Mouse (Mus musculus) heart, postnatal 10 days (tissue): ENCODE results near the gene Nos3. TPM values are rescaled to one million over a fixed set of nuclear protein-coding genes. Genes with fewer than 3 reads are reported as not detected.

Source experiments
- DNase-seq, 2 experiments: peaks; one replicate each; pipeline ENCODE4 v3.0.0; 2021
- intact Hi-C: fragments of 180-260 bp; cut with DNase I; formaldehyde crosslinking; loops from one replicate; pipeline ENCODE4 v1.15.1; 2025
- total RNA-seq, 2 experiments: library from RNA; stranded (reverse); gene quantifications; 2 replicates each; pipeline ENCODE4 v1.2.3; 2021

Nos3 gene
- total RNA-seq, 2 experiments from 2014 or later = 44.0 to 44.4 TPM

GRCm38 (mm10) chr5:24366426-24366825 lies 1.8 kb downstream of the Nos3 start:
- intact Hi-C loops = no loop called here

GRCm38 (mm10) chr5:24369767-24370166 lies 5.2 kb downstream of the Nos3 start:
- intact Hi-C loops = no loop called here
- no peak for DNase-seq

More at GRCm38 (mm10) chr5:24366426-24366825, 1.8 kb downstream of the Nos3 start:
- DNase-seq = no peak

GRCm38 (mm10) chr5:24373807-24374206 lies 9.2 kb downstream of the Nos3 start:
- no peak for DNase-seq
- intact Hi-C loops = no loop called here

- intact Hi-C loops = no loop called here
- DNase-seq = peak in 1 of 2 experiments; percentile 63
Observed at GRCm38 (mm10) chr5:24374216-24374615, 9.6 kb downstream of the Nos3 start.

- intact Hi-C loops = no loop called here
- no peak for DNase-seq
Observed at GRCm38 (mm10) chr5:24374666-24375328, 10.2 kb downstream of the Nos3 start.

- DNase-seq = no peak
- intact Hi-C loops = no loop called here
Observed at GRCm38 (mm10) chr5:24378700-24379099, 14.1 kb downstream of the Nos3 start.

GRCm38 (mm10) chr5:24379501-24379900 lies 14.9 kb downstream of the Nos3 start:
- intact Hi-C loops = no loop called here
- DNase-seq = no peak

- intact Hi-C loops = no loop called here
- DNase-seq = no peak
Observed at GRCm38 (mm10) chr5:24380499-24380898, 15.9 kb downstream of the Nos3 start.

- DNase-seq = no peak
- intact Hi-C loops = no loop called here
Observed at GRCm38 (mm10) chr5:24381486-24381885, 16.9 kb downstream of the Nos3 start.

GRCm38 (mm10) chr5:24381988-24382387 lies 17.4 kb downstream of the Nos3 start:
- intact Hi-C loops = no loop called here
- no peak for DNase-seq

- peak; percentile 94 to 95 for DNase-seq
- intact Hi-C loops = no loop called here
Observed at GRCm38 (mm10) chr5:24383026-24383859, 18.6 kb downstream of the Nos3 start.

GRCm38 (mm10) chr5:24384407-24384806 lies 19.8 kb downstream of the Nos3 start:
- intact Hi-C loops = no loop called here
- DNase-seq = peak; percentile 62 to 66

- DNase-seq = no peak
- intact Hi-C loops = no loop called here
Observed at GRCm38 (mm10) chr5:24385374-24385773, 20.8 kb downstream of the Nos3 start.

- no peak for DNase-seq
- intact Hi-C loops = loop anchor here (2.0 kb wide), 1 partner anchor 21 kb away; the partner anchor contains the start of gene Nos3
Observed at GRCm38 (mm10) chr5:24385887-24386550, 21.4 kb downstream of the Nos3 start.

- intact Hi-C loops = loop anchor here (2.0 kb wide), 1 partner anchor 23 kb away; the partner anchor contains the start of gene Nos3
- DNase-seq = peak; percentile 75 to 78
Observed at GRCm38 (mm10) chr5:24387264-24388241, 22.9 kb downstream of the Nos3 start.

GRCm38 (mm10) chr5:24388246-24388915 lies 23.8 kb downstream of the Nos3 start:
- no peak for DNase-seq
- intact Hi-C loops = no loop called here

GRCm38 (mm10) chr5:24389011-24389657 lies 24.5 kb downstream of the Nos3 start:
- intact Hi-C loops = no loop called here
- DNase-seq = peak; percentile 46 to 61

GRCm38 (mm10) chr5:24389658-24390020 lies 25.0 kb downstream of the Nos3 start:
- no peak for DNase-seq
- intact Hi-C loops = no loop called here

GRCm38 (mm10) chr5:24391864-24392263 lies 27.3 kb downstream of the Nos3 start, which contains the start of gene Atg9b:
Gene Atg9b, minus strand, starts transcription at chr5:24392143.
- no peak for DNase-seq
- intact Hi-C loops = loop anchor here (2.0 kb wide), 2 partner anchors 31 to 55 kb away; no protein-coding TSS in a partner anchor
